Mouse (Mus musculus) intestine, postnatal 0 days (tissue): Measurements from ENCODE around the gene Insl3. TPM values are rescaled to one million over a fixed set of nuclear protein-coding genes. Genes with fewer than 3 reads are reported as not detected.
"Not testable (repeated sequence)": the region's sequence is repeated elsewhere in the genome, so short reads cannot be mapped to it uniquely, and the experiment has no call there.

Experiments used
- ATAC-seq: fragments of 200-750 bp; cut with Nextera tagmentation; 2 replicates; pipeline ENCODE4 v1.8.0; 2017; ENCODE audit warnings: mild to moderate bottlenecking, moderate TSS enrichment, moderate library complexity
- H3K27ac ChIP-seq: fragments of 300-500 bp; sonication (generic); 2 replicates; pipeline ENCODE4 v1.5.1; 2014; ENCODE audit warnings: mild to moderate bottlenecking, low read depth, low read length, moderate library complexity
- H3K27me3 ChIP-seq: fragments of 300-500 bp; sonication (generic); replicated peaks from 2 replicates; pipeline ENCODE4 v1.6.1; 2014; ENCODE audit warnings: low read length, mixed read lengths; ENCODE audit not compliant: control insufficient read depth, insufficient read depth
- H3K36me3 ChIP-seq: fragments of 300-500 bp; sonication (generic); 2 replicates; pipeline ENCODE4 v1.6.1; 2014; ENCODE audit warnings: mild to moderate bottlenecking, moderate library complexity; ENCODE audit not compliant: control insufficient read depth, insufficient read depth
- H3K4me1 ChIP-seq: fragments of 300-500 bp; sonication (generic); replicated peaks from 2 replicates; pipeline ENCODE4 v1.6.1; 2014; ENCODE audit warnings: antibody characterized with exemption, low read length, mixed read lengths; ENCODE audit not compliant: control insufficient read depth, insufficient read depth
- H3K4me2 ChIP-seq: fragments of 300-500 bp; sonication (generic); replicated peaks from 2 replicates; pipeline ENCODE4 v1.6.1; 2014; ENCODE audit warnings: low read depth, mild to moderate bottlenecking, moderate library complexity
- H3K4me3 ChIP-seq: fragments of 300-500 bp; sonication (generic); 2 replicates; pipeline ENCODE4 v1.5.1; 2014; ENCODE audit warnings: low read depth, low read length
- H3K9ac ChIP-seq: fragments of 300-500 bp; sonication (generic); 2 replicates; pipeline ENCODE4 v1.6.1; 2014; ENCODE audit warnings: mild to moderate bottlenecking, low read depth, low read length
- H3K9me3 ChIP-seq: fragments of 300-500 bp; sonication (generic); 2 replicates; pipeline ENCODE4 v1.6.1; 2016; ENCODE audit warnings: mixed run types; ENCODE audit not compliant: control insufficient read depth
- CTCF ChIP-seq: sonication (generic); IDR thresholded peaks from 2 replicates; pipeline ENCODE4 v1.5.1; 2016; ENCODE audit warnings: low read depth, mild to moderate bottlenecking, control low read depth, antibody characterized with exemption, moderate library complexity
- WGBS: fragments of 180-500 bp; shearing (Covaris S2); extraction: QIAGEN DNeasy Blood & Tissue Kit; methylation state at CpG from one replicate; pipeline ENCODE4 v1.1.7; 2014; 5-methylcytosine and 5-hydroxymethylcytosine counted together
- polyA plus RNA-seq: library from polyadenylated mRNA; unstranded; fragments of >200 nt; fragmentation: Nextera tagmentation; extraction: Ambion mirVana; gene quantifications from 2 replicates; pipeline ENCODE4 v1.2.1, GENCODE M21; 2015

The Insl3 gene
- polyA plus RNA-seq, 1 experiment from 2014 or later, result 2.5 TPM

DNA sequence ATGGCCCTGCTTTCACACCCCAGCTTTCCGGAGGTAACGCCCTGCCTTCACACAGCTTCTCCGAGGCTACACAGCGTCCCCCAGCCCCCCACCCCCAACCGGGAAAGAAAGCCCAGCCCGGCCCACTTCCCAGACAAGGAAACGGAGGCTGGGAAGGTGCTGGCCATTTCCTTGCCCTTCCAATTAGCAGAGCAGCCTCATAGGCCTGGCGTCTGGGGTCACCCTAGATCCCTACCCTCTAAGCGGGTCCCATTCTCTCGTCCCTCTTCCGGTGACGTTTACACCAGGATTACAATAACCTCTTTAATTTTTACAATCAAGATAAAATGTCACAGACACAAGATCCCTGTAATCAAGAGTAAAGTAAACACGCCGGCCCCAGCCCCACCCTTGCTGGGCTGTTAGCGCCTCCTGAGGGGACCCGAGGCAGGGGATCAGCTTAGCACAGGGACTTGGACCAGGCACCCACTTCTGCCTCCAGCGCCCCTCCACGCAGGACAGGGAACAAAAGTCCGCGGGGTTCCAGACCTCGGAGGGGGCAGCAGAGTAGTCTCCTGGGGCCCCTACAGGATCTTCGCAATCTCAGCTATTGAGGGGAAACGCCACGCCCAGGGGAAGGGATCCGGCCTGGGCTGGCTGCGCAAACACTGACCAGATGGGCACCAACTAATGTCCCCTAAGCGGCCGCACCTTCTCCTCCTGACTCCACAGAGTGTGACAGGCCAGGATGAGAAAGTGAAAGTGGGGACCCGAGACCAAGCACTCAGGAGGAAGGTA is 11.7 kb downstream of the Insl3 start:
- Histone ChIP-seq H3K27me3 (no peaks in the 10 kb centered on the region), H3K9me3 (no peaks in the 10 kb centered on the region), H3K27ac (peak overlapping the region; percentile 86), H3K4me1 (no peaks in the 10 kb centered on the region), H3K4me2 (peak overlapping the region; percentile 73), H3K9ac (peak overlapping the region; percentile 24; the same call in 1 of the 2 replicates), H3K36me3 (no peaks in the 10 kb centered on the region), H3K4me3 (peak overlapping the region; percentile 45)
- TF ChIP-seq CTCF, result 0 out of 2 replicates have a peak, but pooled peaks have one; percentile 27
- peak; percentile 34; the same call in 1 of the 2 replicates for ATAC-seq
- WGBS, result 5% methylated on average over 29 of the region's 29 CpGs

DNA sequence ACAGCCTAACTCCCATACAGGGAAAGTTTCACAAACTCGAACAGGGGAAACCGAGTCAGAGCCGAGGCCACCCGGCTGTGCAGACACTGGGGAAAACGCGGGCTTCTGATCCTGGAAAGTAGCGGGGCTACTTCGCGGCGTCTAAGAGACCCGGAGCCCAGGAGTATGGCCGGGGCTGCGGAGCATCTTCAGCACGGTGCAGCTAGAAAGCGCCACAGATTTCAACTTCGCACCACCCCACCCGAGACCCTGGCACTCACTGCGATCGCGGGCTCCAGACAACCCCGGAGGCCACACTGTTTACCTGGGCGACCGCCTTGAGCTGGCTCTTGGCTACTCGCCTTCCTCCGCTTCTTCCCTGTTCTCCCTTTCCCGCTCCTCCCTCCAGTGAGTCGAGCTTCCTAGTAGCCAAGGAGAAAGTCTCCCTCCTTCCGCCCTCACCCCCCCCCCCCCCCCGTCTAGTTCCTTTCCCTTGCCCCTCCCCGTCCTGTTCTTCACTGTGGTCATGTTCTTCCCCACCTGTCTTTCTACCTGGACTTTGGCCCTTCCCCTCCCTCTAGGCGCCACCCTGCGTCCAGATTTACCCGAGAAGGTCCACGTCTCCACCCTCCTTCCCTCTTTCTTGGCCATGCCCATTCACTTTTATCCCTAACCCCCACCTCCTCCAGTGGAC is 12.5 kb downstream of the Insl3 start, which contains the start of gene B3gnt3:
TSS of gene B3gnt3 (minus strand) at position 376 of the 673 bp plus-strand sequence.
- TF ChIP-seq CTCF, result no peak
- peak; percentile 85 for ATAC-seq
- H3K9me3 ChIP-seq, result no peaks in the 10 kb centered on the region
- peak within 1 kb of the TSS; percentile 45 for H3K4me3 ChIP-seq
- H3K9ac ChIP-seq, result peak within 1 kb of the TSS; percentile 24; the same call in 1 of the 2 replicates
- 8% methylated on average over 32 of the region's 34 CpGs for WGBS
- no peaks in the 10 kb centered on the region for H3K36me3 ChIP-seq
- H3K27ac ChIP-seq, result peak within 1 kb of the TSS; percentile 86
- H3K4me2 ChIP-seq, result peak within 1 kb of the TSS; percentile 73
- no peaks in the 10 kb centered on the region for H3K27me3 ChIP-seq
- H3K4me1 ChIP-seq, result no peaks in the 10 kb centered on the region

DNA sequence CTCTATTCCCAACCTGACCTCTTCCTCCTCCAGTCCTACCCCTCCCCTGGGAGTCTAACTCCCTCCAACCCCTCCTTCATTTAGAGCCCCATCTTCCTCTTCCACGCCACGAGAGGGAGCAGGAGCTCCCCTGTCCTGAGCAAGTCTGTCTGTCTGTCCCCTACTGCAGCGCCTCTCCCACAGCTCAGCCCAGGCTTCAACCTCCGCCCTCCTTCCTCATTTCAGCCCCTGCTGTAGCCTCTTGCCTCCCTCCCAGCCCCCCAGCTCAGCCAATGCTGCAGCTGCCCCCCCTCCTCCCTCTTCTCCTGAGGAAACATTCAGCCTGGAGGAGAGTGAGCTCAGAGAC is 13.0 kb downstream of the Insl3 start:
- 7% methylated on average over 4 of the region's 4 CpGs for WGBS
- peak; percentile 66 for TF ChIP-seq CTCF
- 0 out of 2 replicates have a peak overlapping the region, but pooled peaks have one; percentile 5 for H3K9ac ChIP-seq
- no peaks in the 10 kb centered on the region for H3K4me1 ChIP-seq
- 0 out of 2 replicates have a peak overlapping the region, but pooled peaks have one; percentile 7 for H3K4me3 ChIP-seq
- no peaks in the 10 kb centered on the region for H3K9me3 ChIP-seq
- peak overlapping the region; percentile 73 for H3K4me2 ChIP-seq
- peak; percentile 72 for ATAC-seq
- H3K27me3 ChIP-seq, result no peaks in the 10 kb centered on the region
- H3K36me3 ChIP-seq, result no peaks in the 10 kb centered on the region
- peak overlapping the region; percentile 86 for H3K27ac ChIP-seq

DNA sequence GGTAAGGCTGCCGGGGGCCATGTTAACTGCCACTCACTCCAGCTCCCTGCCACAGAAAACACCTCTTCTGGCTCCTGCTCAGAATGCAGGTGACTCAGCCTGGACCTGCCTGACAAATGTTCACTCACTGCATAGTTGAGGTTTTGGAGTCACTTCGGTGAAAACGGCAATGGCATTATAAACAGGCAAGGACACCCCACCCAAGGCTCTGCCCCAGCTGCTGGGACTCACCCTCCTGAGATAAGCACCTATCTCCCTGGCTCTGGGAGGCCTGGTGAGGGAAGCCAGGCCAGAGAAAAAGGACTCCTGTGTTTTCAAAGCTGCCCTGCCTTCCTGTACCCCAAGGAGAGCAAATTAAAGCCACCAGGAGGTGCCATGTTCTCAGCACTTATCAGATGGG is 13.9 kb downstream of the Insl3 start:
- 44% methylated on average over 3 of the region's 3 CpGs for WGBS
- Histone ChIP-seq H3K9ac (no peak overlapping the region), H3K4me1 (no peaks in the 10 kb centered on the region), H3K27me3 (no peaks in the 10 kb centered on the region), H3K27ac (peak overlapping the region; percentile 86), H3K4me2 (peak overlapping the region; percentile 73; the same call in 1 of the 2 replicates), H3K4me3 (no peak overlapping the region), H3K36me3 (no peaks in the 10 kb centered on the region), H3K9me3 (no peaks in the 10 kb centered on the region)
- peak; percentile 12; the same call in 1 of the 2 replicates for ATAC-seq
- TF ChIP-seq CTCF, result no peak

DNA sequence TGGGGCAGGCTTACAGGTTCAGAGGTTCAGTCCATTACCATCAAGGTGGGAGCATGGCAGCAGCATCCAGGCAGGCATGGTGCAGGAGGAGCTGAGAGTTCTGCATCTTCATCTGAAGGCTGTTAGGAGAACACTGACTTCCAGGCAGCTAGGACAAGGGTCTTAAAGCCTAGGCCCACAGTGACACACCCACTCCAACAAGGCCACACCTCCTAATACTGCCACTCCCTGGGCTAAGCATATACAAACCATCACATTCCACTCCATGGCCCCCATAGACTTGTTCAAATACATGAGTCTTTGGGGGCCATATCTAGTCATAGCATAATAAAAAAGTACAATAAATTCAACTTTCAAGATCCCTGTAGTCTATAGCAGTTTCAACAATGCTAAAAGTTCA is 14.4 kb downstream of the Insl3 start:
- not testable (repeated sequence) for ATAC-seq, H3K27ac ChIP-seq, H3K27me3 ChIP-seq, H3K9me3 ChIP-seq, H3K36me3 ChIP-seq, H3K9ac ChIP-seq, H3K4me1 ChIP-seq, H3K4me3 ChIP-seq, H3K4me2 ChIP-seq

DNA sequence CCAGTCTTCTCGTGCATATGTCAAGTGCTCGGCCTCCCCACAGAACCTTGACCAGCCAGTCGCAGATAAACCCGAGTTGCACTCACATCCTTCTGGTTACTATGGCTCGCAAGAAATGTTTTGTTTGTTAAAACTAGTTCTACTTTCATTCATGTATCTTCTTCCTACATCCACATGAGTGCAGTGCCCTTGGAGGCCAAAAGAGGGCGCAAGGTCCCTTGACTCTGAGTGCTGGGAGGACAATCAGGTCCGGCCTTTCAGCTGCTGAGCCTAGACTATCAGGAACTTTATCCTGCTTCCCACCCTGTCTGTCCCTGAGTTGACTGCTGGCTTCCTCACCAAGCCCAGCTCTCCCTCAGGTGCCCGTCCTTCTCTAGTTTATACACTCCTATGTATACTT is 18.9 kb downstream of the Insl3 start:
- H3K4me1 ChIP-seq, result no peaks in the 10 kb centered on the region
- ATAC-seq, result 0 out of 2 replicates have a peak, but pooled peaks have one; percentile 14
- no peaks in the 10 kb centered on the region for H3K9me3 ChIP-seq
- WGBS, result 48% methylated on average over 8 of the region's 8 CpGs
- H3K9ac ChIP-seq, result no peak overlapping the region
- no peaks in the 10 kb centered on the region for H3K27me3 ChIP-seq
- no peak overlapping the region for H3K27ac ChIP-seq
- H3K4me3 ChIP-seq, result no peak overlapping the region
- H3K4me2 ChIP-seq, result no peak overlapping the region
- no peaks in the 10 kb centered on the region for H3K36me3 ChIP-seq
- TF ChIP-seq CTCF, result peak; percentile 79
